Mouse (Mus musculus): ENCODE measurements at regions not wholly inside any gene's neighbourhood (a gene's known extent, or its start where the extent isn't known, plus 50 kb on each side); places are given as distances from the start of the nearest gene placed in this dataset.

DNA sequence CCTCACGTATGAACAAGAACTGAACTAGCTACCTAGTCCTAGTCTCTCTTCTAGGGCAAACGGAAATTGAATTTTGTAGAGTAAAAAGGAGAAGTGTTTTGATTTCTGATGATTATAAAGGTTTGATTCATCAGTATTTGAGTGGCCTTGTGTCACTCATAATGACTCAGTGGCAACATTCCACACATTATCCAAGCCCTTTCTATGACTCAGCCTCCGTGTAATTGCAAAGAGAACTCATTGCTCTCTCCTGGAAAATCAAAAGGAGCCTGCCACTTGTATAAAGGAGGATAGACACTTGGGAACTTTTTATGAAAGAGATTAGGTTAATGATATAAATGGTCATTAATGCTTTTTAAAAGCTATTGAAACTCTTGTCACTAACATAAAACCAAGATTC is 72.4 kb upstream of the Bbx start:
- TF ChIP-seq TAL1 (IDR thresholded peaks at IDR 0.05; ENCODE audit: low read length) (no peak), GATA1 (IDR thresholded peaks at IDR 0.05; ENCODE audit: low read length) (no peak)

Data from erythroblast, embryonic 14.5 days (primary cell).